Mouse (Mus musculus) neural tube, embryonic 11.5 days (tissue): ENCODE measurements around the gene Sar1a. TPM values are rescaled to one million over a fixed set of nuclear protein-coding genes. Genes with fewer than 3 reads are reported as not detected.

ENCODE experiments used
- ATAC-seq: fragments of 200-750 bp; cut with Nextera tagmentation; 2 replicates; pipeline ENCODE4 v1.8.0; 2017; ENCODE audit warnings: moderate number of reproducible peaks, mild to moderate bottlenecking, moderate TSS enrichment, moderate library complexity; ENCODE audit not compliant: insufficient read depth, low FRiP score, low TSS enrichment
- DNase-seq: peaks from one replicate; pipeline ENCODE4 v3.0.0-alpha.2; 2015; ENCODE audit warnings: low spot score
- H3K27ac ChIP-seq: fragments of 300-500 bp; sonication (generic); 2 replicates; pipeline ENCODE4 v1.5.1; 2014; ENCODE audit warnings: low read depth, mild to moderate bottlenecking, low read length
- H3K27me3 ChIP-seq: fragments of 300-500 bp; sonication (generic); 2 replicates; pipeline ENCODE4 v1.6.1; 2014; ENCODE audit warnings: mild to moderate bottlenecking, low read length, mixed read lengths; ENCODE audit not compliant: control insufficient read depth, insufficient read depth
- H3K36me3 ChIP-seq: fragments of 300-500 bp; sonication (generic); 2 replicates; pipeline ENCODE4 v1.6.1; 2014; ENCODE audit warnings: mild to moderate bottlenecking, low read length, moderate library complexity, mixed read lengths; ENCODE audit not compliant: control insufficient read depth, insufficient read depth
- H3K4me1 ChIP-seq: fragments of 300-500 bp; sonication (generic); 2 replicates; pipeline ENCODE4 v1.6.1; 2014; ENCODE audit warnings: low read length, mixed read lengths; ENCODE audit not compliant: control insufficient read depth, insufficient read depth
- H3K4me2 ChIP-seq: fragments of 300-500 bp; sonication (generic); 2 replicates; pipeline ENCODE4 v1.6.1; 2014; ENCODE audit warnings: low read depth, mild to moderate bottlenecking, moderate library complexity
- H3K4me3 ChIP-seq: fragments of 300-500 bp; sonication (generic); 2 replicates; pipeline ENCODE4 v1.5.1; 2014; ENCODE audit warnings: low read depth, low read length
- H3K9ac ChIP-seq: fragments of 300-500 bp; sonication (generic); 2 replicates; pipeline ENCODE4 v1.6.1; 2014; ENCODE audit warnings: mild to moderate bottlenecking, low read length
- H3K9me3 ChIP-seq: fragments of 300-500 bp; sonication (generic); 2 replicates; pipeline ENCODE4 v1.6.1; 2016; ENCODE audit warnings: low read length; ENCODE audit not compliant: control insufficient read depth
- WGBS: fragments of 180-500 bp; shearing (Covaris S2); extraction: QIAGEN DNeasy Blood & Tissue Kit; methylation state at CpG from one replicate; pipeline ENCODE4 v1.1.7; 2014; 5-methylcytosine and 5-hydroxymethylcytosine counted together
- polyA plus RNA-seq: library from polyadenylated mRNA; unstranded; fragments of >200 nt; fragmentation: Nextera tagmentation; extraction: Ambion mirVana; gene quantifications from 2 replicates; pipeline ENCODE4 v1.2.1, GENCODE M21; 2014

The Sar1a gene
- polyA plus RNA-seq, 1 experiment from 2014 or later, result 255 TPM

DNA sequence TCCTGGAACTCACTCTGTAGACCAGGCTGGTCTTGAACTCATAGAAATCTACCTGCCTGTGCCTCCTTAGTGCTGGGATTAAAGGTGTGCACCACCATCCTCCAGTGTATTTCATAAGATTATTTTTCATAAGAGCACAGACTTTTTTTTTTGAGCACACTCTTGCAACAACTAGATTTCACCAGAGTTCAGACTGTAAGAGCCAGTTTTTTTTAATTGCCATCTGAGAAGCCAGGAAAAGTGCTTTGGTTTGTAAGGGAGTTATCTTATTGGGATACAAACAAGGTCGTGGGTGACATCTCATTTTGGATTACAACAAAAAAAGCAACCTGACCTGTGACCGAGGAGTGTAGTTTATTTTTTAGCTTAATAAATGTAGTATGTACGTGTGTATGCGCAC, 26.0 kb upstream of the Sar1a start:
- Histone ChIP-seq H3K27ac (no peak overlapping the region), H3K4me3 (no peak overlapping the region), H3K9ac (no peak overlapping the region), H3K36me3 (no peaks in the 10 kb centered on the region; the same call in none of the 2 replicates), H3K27me3 (no peaks in the 10 kb centered on the region), H3K4me1 (peaks cover 5% of the 10 kb centered on the region; the same call in 1 of the 2 replicates), H3K9me3 (no peaks in the 10 kb centered on the region), H3K4me2 (no peak overlapping the region)
- DNase-seq, result no peak
- 95% methylated on average over 4 of the region's 4 CpGs for WGBS
- ATAC-seq, result no peak

DNA sequence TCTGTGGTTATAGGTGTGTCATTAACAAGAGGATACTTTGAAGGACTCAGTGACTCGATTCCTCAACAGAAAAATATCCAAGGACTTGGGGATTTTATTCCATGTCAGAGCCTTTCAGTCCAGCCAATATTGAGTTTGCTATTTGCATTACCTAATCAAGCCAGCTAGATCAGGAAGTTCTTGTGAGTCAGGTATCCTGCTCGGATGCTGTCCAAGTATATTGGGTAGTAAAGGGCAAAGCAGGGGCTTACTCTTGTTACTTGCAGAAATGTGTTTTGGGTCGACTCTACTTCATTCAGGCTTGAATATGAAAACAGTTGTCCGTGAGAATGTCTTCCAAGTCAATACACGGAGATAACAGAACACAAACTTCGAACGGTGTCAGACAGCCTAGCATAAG, 25.4 kb upstream of the Sar1a start:
- 90% methylated on average over 7 of the region's 7 CpGs for WGBS
- Histone ChIP-seq H3K27me3 (no peaks in the 10 kb centered on the region), H3K9me3 (no peaks in the 10 kb centered on the region), H3K4me2 (no peak overlapping the region), H3K4me3 (no peak overlapping the region), H3K9ac (no peak overlapping the region), H3K4me1 (no peaks in the 10 kb centered on the region), H3K27ac (no peak overlapping the region), H3K36me3 (no peaks in the 10 kb centered on the region; the same call in none of the 2 replicates)
- no peak for ATAC-seq
- DNase-seq, result no peak

DNA sequence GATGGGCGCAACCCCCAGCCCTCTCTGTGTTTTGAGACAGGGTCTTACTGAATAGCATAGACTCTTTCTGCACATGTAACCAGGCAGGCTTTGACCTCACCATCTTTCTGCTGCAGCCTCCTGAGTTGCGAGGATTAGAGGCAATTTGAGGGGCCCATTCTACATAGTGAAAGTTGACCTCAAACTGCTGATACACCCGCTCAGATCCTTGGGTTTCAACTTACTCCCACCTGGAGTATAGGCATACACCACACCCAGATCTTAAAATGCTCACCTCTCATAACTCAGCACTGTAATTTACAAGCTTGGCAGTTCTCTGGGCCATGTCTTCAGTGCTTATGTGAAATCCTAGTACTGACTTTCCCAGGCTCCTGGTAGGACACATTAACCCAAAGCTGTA, 24.9 kb upstream of the Sar1a start:
- DNase-seq (no peak), ATAC-seq (no peak)
- H3K27ac ChIP-seq, result no peak overlapping the region
- H3K4me1 ChIP-seq, result no peaks in the 10 kb centered on the region
- no peaks in the 10 kb centered on the region for H3K9me3 ChIP-seq
- H3K27me3 ChIP-seq, result no peaks in the 10 kb centered on the region
- no peak overlapping the region for H3K4me2 ChIP-seq
- 95% methylated on average over 3 of the region's 3 CpGs for WGBS
- no peak overlapping the region for H3K9ac ChIP-seq
- H3K4me3 ChIP-seq, result no peak overlapping the region
- H3K36me3 ChIP-seq, result no peaks in the 10 kb centered on the region; the same call in none of the 2 replicates

- Histone ChIP-seq H3K27ac (no peak overlapping the region), H3K27me3 (no peaks in the 10 kb centered on the region), H3K9ac (no peak overlapping the region), H3K4me2 (no peak overlapping the region), H3K36me3 (peaks cover 5% of the 10 kb centered on the region), H3K4me3 (no peak overlapping the region), H3K9me3 (no peaks in the 10 kb centered on the region), H3K4me1 (no peaks in the 10 kb centered on the region)
- WGBS, result 92% methylated on average over 18 of the region's 18 CpGs
- ATAC-seq (no peak), DNase-seq (no peak)
Measured at GRCm38 (mm10) chr10:61656928-61657882, 22.9 kb upstream of the Sar1a start.

DNA sequence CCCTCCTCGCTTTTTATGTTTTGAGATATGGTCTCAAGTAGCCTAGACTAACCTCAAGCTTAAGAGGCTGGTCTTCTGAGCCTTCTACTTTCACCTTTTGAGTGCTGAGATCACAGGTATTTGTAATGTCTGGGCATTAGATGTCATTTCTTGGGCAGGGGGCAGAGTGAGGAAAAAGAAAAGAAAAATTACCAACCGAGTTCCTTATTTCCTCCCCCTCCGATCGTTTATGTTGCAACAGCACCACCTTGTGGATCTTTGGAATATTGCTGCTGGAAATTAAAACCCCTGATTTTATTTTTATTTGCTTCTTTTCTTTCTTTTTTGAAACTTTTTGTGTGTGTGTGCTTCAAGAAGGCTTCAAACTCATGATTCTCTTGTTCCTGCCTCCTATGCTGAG, 22.1 kb upstream of the Sar1a start:
- no peaks in the 10 kb centered on the region for H3K9me3 ChIP-seq
- H3K27me3 ChIP-seq, result no peaks in the 10 kb centered on the region
- no peak overlapping the region for H3K9ac ChIP-seq
- no peak overlapping the region for H3K4me2 ChIP-seq
- H3K4me3 ChIP-seq, result no peak overlapping the region
- DNase-seq (peak; percentile 31), ATAC-seq (no peak)
- H3K4me1 ChIP-seq, result no peaks in the 10 kb centered on the region
- peaks cover 7% of the 10 kb centered on the region for H3K36me3 ChIP-seq
- WGBS, result 37% methylated on average over 4 of the region's 4 CpGs
- H3K27ac ChIP-seq, result no peak overlapping the region

DNA sequence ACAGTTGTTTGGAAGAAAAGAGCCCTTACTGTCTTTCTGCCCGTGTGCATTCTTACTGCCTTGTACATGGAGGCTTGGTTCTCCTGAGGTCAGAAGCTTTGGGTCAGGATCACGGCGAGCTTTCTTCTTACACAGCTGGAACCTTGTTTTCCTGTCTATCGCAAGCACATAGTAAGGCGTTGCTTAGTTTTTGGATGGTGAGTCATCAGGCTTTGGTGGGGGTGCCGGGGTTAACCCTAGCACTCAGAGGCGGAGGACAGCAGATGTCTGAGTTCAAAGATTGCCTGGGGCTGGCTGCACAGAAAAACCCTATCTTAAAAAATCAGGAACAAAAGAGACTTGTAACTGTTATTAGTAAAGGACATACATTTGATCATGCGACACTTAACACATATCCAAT, 18.2 kb upstream of the Sar1a start:
- Histone ChIP-seq H3K27ac (no peak overlapping the region), H3K27me3 (no peaks in the 10 kb centered on the region), H3K9me3 (no peaks in the 10 kb centered on the region), H3K4me3 (no peak overlapping the region), H3K9ac (no peak overlapping the region), H3K4me2 (no peak overlapping the region), H3K4me1 (no peaks in the 10 kb centered on the region), H3K36me3 (peaks cover 9% of the 10 kb centered on the region)
- WGBS, result 74% methylated on average over 8 of the region's 8 CpGs
- ATAC-seq (no peak), DNase-seq (no peak)

- no peaks in the 10 kb centered on the region for H3K27me3 ChIP-seq
- H3K27ac ChIP-seq, result no peak overlapping the region
- ATAC-seq, result no peak
- H3K4me2 ChIP-seq, result no peak overlapping the region
- no peak overlapping the region for H3K4me3 ChIP-seq
- H3K9me3 ChIP-seq, result no peaks in the 10 kb centered on the region
- H3K4me1 ChIP-seq, result no peaks in the 10 kb centered on the region
- H3K9ac ChIP-seq, result no peak overlapping the region; the same call in 1 of the 2 replicates
- 65% methylated on average over 10 of the region's 10 CpGs for WGBS
- DNase-seq, result no peak
- H3K36me3 ChIP-seq, result peaks cover 9% of the 10 kb centered on the region
Measured at GRCm38 (mm10) chr10:61662391-61662988, 17.6 kb upstream of the Sar1a start.

GRCm38 (mm10) chr10:61665111-61665510, 15.0 kb upstream of the Sar1a start:
- Histone ChIP-seq H3K4me2 (no peak overlapping the region), H3K4me3 (no peak overlapping the region), H3K4me1 (no peaks in the 10 kb centered on the region), H3K27me3 (no peaks in the 10 kb centered on the region), H3K27ac (no peak overlapping the region), H3K36me3 (peaks cover 19% of the 10 kb centered on the region), H3K9me3 (no peaks in the 10 kb centered on the region), H3K9ac (no peak overlapping the region)
- WGBS, result 92% methylated on average over 10 of the region's 10 CpGs
- ATAC-seq (no peak), DNase-seq (no peak)

- H3K4me3 ChIP-seq, result no peak overlapping the region
- H3K27ac ChIP-seq, result no peak overlapping the region
- no peak overlapping the region for H3K9ac ChIP-seq
- H3K9me3 ChIP-seq, result no peaks in the 10 kb centered on the region
- ATAC-seq (no peak), DNase-seq (no peak)
- H3K36me3 ChIP-seq, result peaks cover 25% of the 10 kb centered on the region
- H3K27me3 ChIP-seq, result no peaks in the 10 kb centered on the region
- 91% methylated on average over 3 of the region's 3 CpGs for WGBS
- no peak overlapping the region for H3K4me2 ChIP-seq
- H3K4me1 ChIP-seq, result no peaks in the 10 kb centered on the region
Measured at GRCm38 (mm10) chr10:61665651-61666050, 14.4 kb upstream of the Sar1a start.
